Comparison of ENCODE assay signal across 8 mouse cellular contexts in the genomic region with DNA sequence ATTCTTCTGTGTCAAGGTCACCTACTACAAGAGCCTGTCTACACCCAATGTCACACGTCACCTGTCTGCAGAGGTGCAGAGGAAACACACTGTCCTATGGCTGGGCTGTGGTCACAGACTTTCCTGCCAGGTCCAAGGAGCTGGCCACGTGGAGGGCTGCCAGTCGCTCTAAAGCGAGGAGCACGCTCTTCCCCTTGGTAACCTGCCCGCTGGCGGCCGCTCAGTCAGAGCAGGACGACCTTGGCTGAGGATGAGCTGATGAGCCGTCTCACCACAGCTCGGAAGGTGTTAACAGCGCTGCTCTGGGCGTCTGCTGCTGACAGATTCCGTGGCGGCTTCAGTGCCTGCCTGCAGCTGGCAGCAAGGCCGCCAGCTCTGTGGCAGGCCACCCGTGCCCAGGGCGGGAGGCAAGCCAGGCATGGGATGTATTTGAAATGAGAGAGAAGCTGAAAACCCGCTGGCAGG. TPM values are rescaled to one million over a fixed set of nuclear protein-coding genes. Genes with fewer than 3 reads are reported as not detected.
DNase-seq lines count a peak whose midpoint lies in the region; ATAC-seq and TF ChIP-seq lines count a peak whose summit lies in the region.
"Had no signal": no experiment of that assay in that cellular context is flagged by ENCODE, and none has a peak within 500 bp of the region (broad histone marks: within the 10 kb centered on the region; RNA-seq: fewer than 3 reads in every experiment).

No protein-coding gene starts in this region.

- peak overlapping the region; percentile 89 for H3K27ac ChIP-seq in left cerebral cortex, adult 2 months
- H3K27ac ChIP-seq: liver, embryonic 13.5 days had no signal

- H3K4me3 ChIP-seq in left cerebral cortex, adult 2 months, result no peak overlapping the region
- H3K4me3 ChIP-seq: liver, embryonic 13.5 days had no signal

- no peak for TF ChIP-seq CTCF in left cerebral cortex, adult 2 months (IDR thresholded peaks at IDR 0.05)

- DNase-seq in ZHBTc4 (ENCODE audit: low read depth, low spot score), result peak; percentile 62
- DNase-seq in brain, embryonic 18.5 days (ENCODE audit: low read depth, low spot score), result peak; percentile 24
- peak; percentile 52 to 68 for DNase-seq in frontal cortex, adult 2 months (ENCODE audit: extremely low spot score in 1 of 2, low spot score in 1 of 2)
- DNase-seq in heart, postnatal 36 days, result peak; percentile 73 to 75
- DNase-seq in left cerebral cortex, adult 2 months (ENCODE audit: extremely low spot score in 1 of 2, low spot score in 2 of 2), result peak; percentile 62 to 63
- peak; percentile 76 for DNase-seq in right cerebral cortex, adult 18-20 months
- DNase-seq: liver, embryonic 13.5 days had no signal

- ATAC-seq in megakaryocyte progenitor cell, adult 5-6 weeks (replicated peaks; ENCODE audit: poor library complexity), result no peak

- intact Hi-C loops in heart, postnatal 36 days (cut with DNase I), result loop anchor here (5.0 kb wide), 1 partner anchor 127 kb away; no protein-coding TSS in a partner anchor
- intact Hi-C loops in left cerebral cortex, adult 2 months (cut with DNase I), result loop anchor here (2.0 to 5.0 kb wide), 4 partner anchors 52 to 832 kb away; a partner anchor contains a TSS

RNA-seq across cellular contexts. Expression of a gene that starts 25.6 kb away (rescaled TPM):
- 34.7 and 35.5 TPM in 2 replicates for polyA plus RNA-seq in frontal cortex, adult 2 months (2012; rRNA removed)
- 10 to 100 TPM; 47.3 to 51.7 TPM for total RNA-seq in heart, postnatal 36 days (2021)
- total RNA-seq in left cerebral cortex, adult 2 months (2021), result 10 to 100 TPM; 32.2 to 33.0 TPM
- 125 and 137 TPM in 2 replicates for total RNA-seq in megakaryocyte progenitor cell, adult 5-6 weeks (2015)
- 26.7 and 32.3 TPM in 2 replicates for total RNA-seq in megakaryocyte progenitor cell, adult 5-6 weeks (2017)

RNA-seq across cellular contexts. Expression of a gene that starts 49.7 kb away (rescaled TPM):
- 53.6 and 59.9 TPM in 2 replicates for polyA plus RNA-seq in frontal cortex, adult 2 months (2012; rRNA removed)
- total RNA-seq in heart, postnatal 36 days (2021), result 10 to 100 TPM; 21.4 to 22.6 TPM
- total RNA-seq in left cerebral cortex, adult 2 months (2021), result 10 to 100 TPM; 61.4 to 63.0 TPM
- 28.1 and 34.0 TPM in 2 replicates for total RNA-seq in megakaryocyte progenitor cell, adult 5-6 weeks (2015)
- 41.1 and 47.3 TPM in 2 replicates for total RNA-seq in megakaryocyte progenitor cell, adult 5-6 weeks (2017)

RNA-seq across cellular contexts. Expression of a gene that starts 51.0 kb away (rescaled TPM):
- polyA plus RNA-seq in frontal cortex, adult 2 months (2012; rRNA removed), result 54.6 and 57.8 TPM in 2 replicates
- total RNA-seq in heart, postnatal 36 days (2021), result 1 to 10 TPM; 8.9 to 9.4 TPM
- total RNA-seq in left cerebral cortex, adult 2 months (2021), result 10 to 100 TPM; 64.0 to 65.1 TPM
- 21.6 and 25.1 TPM in 2 replicates for total RNA-seq in megakaryocyte progenitor cell, adult 5-6 weeks (2015)
- 26.6 and 26.9 TPM in 2 replicates for total RNA-seq in megakaryocyte progenitor cell, adult 5-6 weeks (2017)

RNA-seq across cellular contexts. Expression of a gene that starts 51.2 kb away (rescaled TPM):
- polyA plus RNA-seq in frontal cortex, adult 2 months (2012; rRNA removed), result 18.0 and 20.3 TPM in 2 replicates
- total RNA-seq in heart, postnatal 36 days (2021), result 1 to 10 TPM; 6.3 to 6.9 TPM
- 10 to 100 TPM; 13.4 to 13.6 TPM for total RNA-seq in left cerebral cortex, adult 2 months (2021)
- 29.7 and 29.9 TPM in 2 replicates for total RNA-seq in megakaryocyte progenitor cell, adult 5-6 weeks (2015)
- total RNA-seq in megakaryocyte progenitor cell, adult 5-6 weeks (2017), result 25.7 and 31.9 TPM in 2 replicates

Comparison
In these comparisons a context has a peak if more than half of its experiments do, and no peak if none do; other contexts are left out.
1. DNase-seq: peak in every context shown above with its lines; median percentile 76 in right cerebral cortex, adult 18-20 months; 74 in heart, postnatal 36 days; 62 in left cerebral cortex, adult 2 months; 62 in ZHBTc4; 60 in frontal cortex, adult 2 months; 24 in brain, embryonic 18.5 days.